Mouse (Mus musculus) layer of hippocampus, adult 2 months (tissue): ENCODE data around the gene Vsx1. TPM values are rescaled to one million over a fixed set of nuclear protein-coding genes. Genes with fewer than 3 reads are reported as not detected.

Experiments used
- DNase-seq, 2 experiments: peaks; one replicate each; pipeline ENCODE4 v3.0.0; 2022; ENCODE audit warnings: low spot score in 2 of 2
- H3K27ac ChIP-seq: fragments of 200-600 bp; 2 replicates; pipeline ENCODE4 v1.8.1; 2022
- H3K4me3 ChIP-seq: fragments of 200-600 bp; 2 replicates; pipeline ENCODE4 v1.8.1; 2022; ENCODE audit warnings: mild to moderate bottlenecking
- CTCF ChIP-seq: fragments of 200-600 bp; conservative IDR thresholded peaks from 2 replicates; pipeline ENCODE4 v1.8.1; 2022; ENCODE audit warnings: antibody characterized with exemption, mild to moderate bottlenecking, moderate library complexity
- long read RNA-seq, 2 experiments: library from polyadenylated mRNA; stranded (forward); transcript quantifications; one replicate each; pipeline ENCODE4 v2.0.0; 2021; ENCODE audit warnings: borderline mapping rate in 2 of 2
- total RNA-seq, 2 experiments: library from RNA; stranded (reverse); gene quantifications; 2 replicates each; pipeline ENCODE4 v1.2.3; 2021

Vsx1 gene
- under 1 TPM in 1 of 2 experiments, not detected in 1; 0.12 TPM for total RNA-seq
- long read RNA-seq, experiment 1, result 0 reads
- long read RNA-seq, experiment 2, result 0 reads

DNA sequence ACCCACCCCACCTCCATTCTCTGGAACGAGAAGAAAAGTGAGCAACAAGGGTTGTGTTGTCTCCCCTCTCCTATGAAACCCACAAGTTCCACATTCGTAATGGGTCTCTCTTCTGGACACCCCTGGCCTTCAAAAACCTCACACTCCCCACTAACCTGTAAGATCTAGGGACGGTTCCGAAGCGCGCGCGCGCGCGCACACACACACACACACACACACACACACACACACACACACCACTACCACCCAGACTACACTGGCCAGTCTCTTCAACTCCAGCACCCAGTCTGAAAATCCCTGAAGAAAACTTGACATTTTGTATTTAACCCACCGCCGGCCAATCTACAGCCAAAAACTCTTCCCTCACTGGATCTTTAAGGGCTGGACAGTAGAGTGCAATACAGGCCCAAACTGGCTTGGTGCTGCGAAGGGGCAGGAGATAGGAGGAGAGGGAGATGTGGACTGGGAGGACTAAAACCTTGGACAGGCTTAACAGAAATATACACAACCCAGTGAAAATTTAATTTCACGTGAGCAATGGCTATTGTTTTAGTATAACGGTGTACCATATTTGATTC lies at the start of gene Vsx1:
TSS of gene Vsx1 (minus strand) at position 138 of the 578 bp plus-strand sequence.
- Histone ChIP-seq H3K27ac (no peak within 1 kb of the TSS), H3K4me3 (peak within 1 kb of the TSS; percentile 38)
- TF ChIP-seq CTCF, result no peak
- no peak for DNase-seq

DNA sequence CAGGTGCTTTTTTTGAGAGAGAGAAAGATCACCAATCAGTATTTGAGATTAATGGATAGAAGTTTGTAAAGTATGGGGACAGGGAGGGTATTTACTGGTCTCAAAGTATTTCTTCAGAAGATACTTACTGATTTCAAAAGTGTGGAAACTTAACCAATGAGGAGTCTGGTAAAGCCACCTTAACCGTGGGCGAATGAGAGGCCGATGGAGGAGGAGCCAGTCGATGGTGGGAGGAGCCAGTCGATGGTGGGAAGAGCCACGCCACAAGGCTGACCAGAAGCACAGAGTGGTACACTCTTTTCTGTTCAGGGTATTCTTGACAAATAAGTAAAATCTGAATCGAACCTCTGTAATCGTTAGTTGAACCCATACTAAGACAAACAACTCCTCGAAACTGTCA lies 48.7 kb upstream of the Vsx1 start:
- TF ChIP-seq CTCF, result no peak
- no peak overlapping the region for H3K27ac ChIP-seq
- no peak for DNase-seq
- H3K4me3 ChIP-seq, result no peak overlapping the region

DNA sequence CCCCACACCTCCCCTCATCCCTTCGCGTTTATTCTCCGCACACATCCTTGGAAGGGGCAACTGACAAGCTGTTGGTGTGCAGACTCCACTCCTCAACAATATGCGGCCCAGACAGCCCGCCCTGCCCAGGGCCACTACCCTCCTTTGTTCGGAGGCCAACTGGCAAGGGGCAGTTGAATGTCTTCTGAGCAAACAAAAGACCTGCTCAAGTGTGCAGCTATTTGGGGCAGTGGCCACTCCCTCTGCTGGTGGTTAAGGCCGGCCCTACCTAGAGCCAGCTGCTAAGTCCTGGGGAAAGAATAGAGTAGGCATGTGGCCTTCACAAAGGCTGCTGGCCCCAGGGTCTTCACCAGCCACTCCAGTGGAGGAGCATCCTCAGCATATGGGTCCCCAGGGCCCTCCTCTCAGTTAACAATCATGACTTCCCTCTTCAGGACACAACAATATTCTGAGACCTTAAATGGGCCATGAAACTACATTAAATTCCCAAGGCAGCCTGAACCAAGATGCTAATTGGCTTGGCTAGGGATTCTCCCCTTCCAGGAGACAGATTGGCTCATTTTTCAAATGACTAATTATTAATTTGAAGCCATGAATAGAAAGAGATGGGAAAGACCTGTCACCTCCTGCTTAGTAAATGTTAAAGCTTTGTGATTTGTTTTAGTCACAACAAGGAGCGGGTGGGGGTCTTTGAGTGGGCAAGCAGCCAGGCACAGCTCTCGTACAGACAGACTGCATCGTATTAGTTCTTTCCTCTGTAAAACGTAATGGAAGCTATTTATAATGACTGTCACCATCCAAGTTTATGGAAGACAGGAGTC lies 46.8 kb upstream of the Vsx1 start:
- TF ChIP-seq CTCF, result peak; percentile 41
- no peak overlapping the region for H3K27ac ChIP-seq
- DNase-seq, result no peak
- H3K4me3 ChIP-seq, result no peak overlapping the region

DNA sequence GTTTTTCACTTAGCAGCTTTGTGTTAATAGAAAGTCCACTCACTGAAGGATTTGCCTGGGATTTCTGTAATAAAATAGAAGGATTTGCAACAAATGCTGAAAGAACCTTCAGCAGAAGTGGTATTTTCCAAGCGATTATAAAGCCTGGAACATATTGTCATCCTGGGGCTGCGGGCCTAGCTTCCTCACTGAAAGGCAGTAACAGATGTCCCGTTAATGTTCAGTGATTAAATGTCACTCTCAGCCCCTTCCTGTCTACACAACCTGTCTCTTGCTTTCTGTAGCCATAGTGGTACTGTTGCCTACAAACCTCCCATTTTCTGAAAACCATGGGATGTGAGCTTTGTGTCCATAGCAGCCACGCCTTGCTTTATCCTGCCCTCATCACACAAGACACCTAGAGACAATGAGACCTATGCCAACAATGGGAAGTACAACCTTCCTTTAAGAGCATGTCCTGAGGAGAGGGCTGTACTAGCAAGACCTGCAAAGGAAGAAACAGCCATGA lies 23.1 kb upstream of the Vsx1 start:
- Histone ChIP-seq H3K4me3 (no peak overlapping the region), H3K27ac (peak overlapping the region; percentile 69)
- TF ChIP-seq CTCF, result no peak
- DNase-seq, result peak; percentile 22 to 32

DNA sequence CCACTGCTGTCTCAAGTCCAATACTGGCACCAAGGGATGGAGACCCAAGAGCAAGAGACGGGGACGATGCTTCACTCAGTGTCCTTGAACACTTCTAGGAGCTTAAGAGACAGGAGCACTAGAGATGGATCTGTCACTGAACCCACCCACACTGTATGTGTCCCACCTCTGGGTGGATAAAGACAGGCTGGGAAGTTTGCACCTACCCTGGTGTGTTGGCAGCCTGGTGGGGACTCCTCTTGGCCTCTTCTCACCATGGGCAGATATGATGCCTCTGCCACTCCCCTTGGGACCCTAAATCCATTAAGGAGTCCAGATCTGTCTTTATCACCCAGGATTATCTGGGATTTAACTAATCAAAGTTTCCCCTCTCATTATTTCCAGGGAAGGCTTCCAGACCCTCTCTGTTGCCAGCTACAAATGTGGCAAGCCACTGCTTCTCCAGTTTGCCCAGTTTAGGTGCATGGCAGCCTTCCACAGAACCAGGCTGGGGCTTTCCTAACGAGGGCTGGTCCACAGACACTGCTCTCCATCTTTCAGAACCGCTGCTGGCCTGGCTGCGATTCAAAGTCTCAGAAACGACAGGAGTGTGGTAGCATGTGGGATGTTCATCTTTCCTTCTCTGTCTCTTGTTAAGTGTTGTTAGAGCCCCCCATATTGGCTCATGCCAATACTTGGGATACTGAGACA lies 2.5 kb upstream of the Vsx1 start:
- DNase-seq, result no peak
- Histone ChIP-seq H3K27ac (no peak overlapping the region), H3K4me3 (no peak overlapping the region)
- TF ChIP-seq CTCF, result no peak

DNA sequence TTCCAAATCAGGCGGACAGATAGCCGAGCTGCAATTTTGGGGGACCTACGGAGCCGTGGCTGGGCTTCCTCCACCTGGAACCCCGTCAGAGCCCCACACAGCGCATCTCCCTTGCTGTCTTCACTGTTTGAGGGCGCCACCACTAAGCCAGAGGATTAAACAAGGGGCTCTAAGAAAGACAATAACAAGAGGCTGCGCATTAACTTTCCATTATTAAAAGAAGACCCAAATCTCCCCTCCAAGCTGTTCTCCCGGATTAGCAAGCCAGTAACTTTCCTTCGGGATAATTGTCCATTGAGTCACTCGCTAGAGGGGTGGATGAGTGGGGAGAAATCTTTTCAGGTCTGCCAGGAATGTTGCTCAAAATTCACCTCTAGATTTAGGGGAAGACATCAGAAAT lies 1.1 kb upstream of the Vsx1 start:
- DNase-seq, result no peak
- Histone ChIP-seq H3K27ac (no peak overlapping the region), H3K4me3 (no peak overlapping the region)
- no peak for TF ChIP-seq CTCF

DNA sequence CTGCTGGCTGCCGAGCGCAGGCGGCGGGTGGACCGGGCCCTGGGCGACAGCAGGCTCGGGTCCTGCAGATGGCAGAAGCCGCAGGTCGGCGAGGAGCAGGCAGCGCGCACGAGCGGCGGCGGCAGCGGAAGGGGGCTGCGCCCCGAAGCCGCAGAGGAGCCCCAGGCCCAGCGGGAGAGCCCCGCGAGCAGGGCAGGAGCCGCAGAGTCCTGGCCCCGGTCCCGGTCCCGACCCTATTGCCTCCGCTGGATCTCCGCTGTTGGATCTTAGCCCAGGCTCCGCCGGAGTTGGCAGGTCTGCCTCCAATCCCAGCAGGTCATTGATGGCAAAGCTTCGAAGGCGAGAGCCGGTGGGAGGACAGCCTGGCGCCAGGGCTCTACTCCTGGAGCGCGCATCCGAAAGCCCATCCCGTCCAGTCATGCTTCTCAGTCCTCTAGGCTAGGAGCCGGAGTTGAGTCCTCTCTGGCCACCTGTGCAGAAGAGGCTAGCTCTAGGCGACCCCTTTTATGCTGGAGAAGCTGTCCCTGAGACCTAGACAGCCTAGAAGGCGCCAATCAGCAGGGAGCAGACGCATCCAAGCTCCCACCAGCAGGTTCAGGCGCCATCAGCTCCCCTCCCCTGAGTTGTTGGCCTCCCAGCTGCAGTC lies 496 bp downstream of the Vsx1 start:
- Histone ChIP-seq H3K4me3 (peak overlapping the region; percentile 38), H3K27ac (no peak overlapping the region)
- no peak for TF ChIP-seq CTCF
- DNase-seq, result peak; percentile 37 to 57

DNA sequence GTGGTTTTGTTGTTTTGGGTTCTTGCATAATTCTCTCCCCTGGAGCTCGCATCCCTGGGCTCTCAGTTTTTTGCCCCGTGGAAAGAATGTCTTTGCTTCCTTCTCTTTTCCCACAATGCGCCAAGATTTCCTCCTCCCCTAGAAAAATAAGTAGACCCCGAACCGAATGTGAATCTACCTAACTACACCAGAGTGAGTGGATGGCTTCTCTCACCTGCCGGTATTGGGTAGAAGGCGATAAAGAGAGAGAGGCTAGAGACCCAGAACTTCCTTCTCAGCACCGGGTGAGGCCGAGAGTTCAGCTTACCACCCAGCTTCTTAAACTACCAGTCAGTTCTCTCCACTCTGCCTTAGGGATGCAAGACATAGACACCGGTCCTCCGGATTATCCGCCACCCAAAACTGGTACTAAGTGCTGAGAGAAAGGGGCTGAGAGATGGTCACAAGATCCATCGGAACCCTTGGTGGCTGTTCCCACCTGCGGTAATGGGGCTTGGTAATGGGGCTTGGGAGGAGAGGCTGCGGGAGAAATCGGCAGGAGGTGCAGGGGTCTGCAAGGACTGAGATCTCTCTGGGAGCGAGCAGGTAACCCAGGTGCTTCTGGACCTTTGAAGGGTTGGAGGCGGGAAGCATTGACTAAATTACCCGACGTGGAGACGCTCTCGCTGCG lies 1.2 kb downstream of the Vsx1 start:
- Histone ChIP-seq H3K27ac (no peak overlapping the region), H3K4me3 (peak overlapping the region; percentile 38)
- no peak for DNase-seq
- TF ChIP-seq CTCF, result no peak

DNA sequence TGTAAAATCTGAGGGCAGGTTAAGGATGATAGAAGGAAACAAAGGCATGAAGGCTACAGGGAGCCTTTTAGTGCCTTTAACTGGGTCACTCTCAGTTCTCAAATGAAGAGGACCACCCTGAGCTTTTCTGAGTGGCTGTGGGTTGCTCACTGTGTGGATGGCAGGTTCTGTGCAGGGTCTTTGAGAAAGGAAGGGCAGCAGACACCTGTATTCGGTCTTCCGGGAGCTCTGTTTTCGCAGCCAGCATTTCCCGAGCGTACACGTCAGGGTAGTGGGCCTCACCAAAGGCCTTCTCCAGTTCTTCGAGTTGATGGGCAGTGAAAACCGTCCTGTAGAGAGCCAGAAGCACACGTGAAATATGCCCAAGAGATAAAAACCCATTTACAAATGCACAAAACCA lies 3.8 kb downstream of the Vsx1 start:
- DNase-seq, result no peak
- Histone ChIP-seq H3K27ac (no peak overlapping the region), H3K4me3 (no peak overlapping the region)
- no peak for TF ChIP-seq CTCF

DNA sequence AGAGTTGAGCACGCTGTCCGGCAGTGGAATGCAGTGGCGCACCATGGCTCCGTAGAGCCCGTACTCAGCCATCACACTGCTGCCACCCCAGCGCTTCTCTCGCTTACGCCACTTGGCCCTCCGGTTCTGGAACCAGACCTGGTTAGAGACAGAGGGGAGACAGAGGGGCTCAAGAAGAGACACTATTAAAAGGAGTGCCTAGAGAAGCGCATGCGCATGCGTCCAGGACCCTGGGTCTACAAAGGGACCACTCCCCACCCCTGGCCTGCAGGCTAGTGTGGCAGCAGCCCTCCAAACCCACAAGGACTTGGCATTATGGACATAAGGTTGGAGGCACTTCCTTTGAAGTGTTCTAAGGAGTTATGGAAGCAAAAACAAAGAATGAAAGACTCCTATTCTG lies 4.7 kb downstream of the Vsx1 start:
- no peak for DNase-seq
- no peak overlapping the region for H3K4me3 ChIP-seq
- TF ChIP-seq CTCF, result no peak
- no peak overlapping the region for H3K27ac ChIP-seq

DNA sequence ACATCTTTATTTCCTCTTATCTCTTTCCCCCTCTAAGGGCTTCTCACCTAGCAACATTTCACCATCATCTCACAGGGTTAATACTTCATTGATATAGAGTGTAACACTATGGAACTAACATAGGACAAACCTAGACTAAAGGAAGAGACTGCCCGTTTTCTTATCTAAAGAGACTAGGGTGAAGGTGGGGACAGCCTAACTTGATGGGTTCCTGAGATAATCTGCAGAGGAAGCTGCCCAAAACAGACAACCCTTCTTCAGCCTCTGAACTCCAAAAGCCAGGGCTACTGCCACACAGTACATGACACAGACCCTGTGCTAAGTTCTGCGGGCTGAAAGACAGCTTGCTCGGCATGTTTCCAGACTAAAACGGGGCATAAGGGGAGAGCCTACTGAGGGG lies 7.6 kb downstream of the Vsx1 start:
- no peak for DNase-seq
- Histone ChIP-seq H3K4me3 (no peak overlapping the region), H3K27ac (no peak overlapping the region)
- TF ChIP-seq CTCF, result no peak

DNA sequence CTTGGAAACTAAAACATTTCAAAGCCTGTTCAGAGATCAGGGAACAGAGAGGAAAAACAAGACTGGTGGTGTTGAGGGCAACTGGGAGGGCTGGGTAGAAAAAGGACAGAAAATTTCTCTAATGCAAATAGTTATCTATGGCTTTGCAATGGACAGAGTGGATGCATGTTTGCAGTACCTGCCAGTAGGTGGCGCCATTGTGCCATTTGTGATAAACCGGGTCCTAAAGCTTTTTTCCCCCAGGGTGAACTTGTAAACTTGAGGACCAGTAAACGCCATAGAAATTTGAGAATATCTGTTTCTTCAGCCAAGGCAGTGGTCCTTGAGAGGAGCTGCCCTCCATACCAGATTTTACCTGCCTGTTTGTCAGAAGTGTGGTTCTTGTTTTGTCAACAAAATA lies 10.8 kb downstream of the Vsx1 start:
- TF ChIP-seq CTCF, result peak; percentile 98
- DNase-seq, result peak; percentile 37 to 83
- Histone ChIP-seq H3K4me3 (no peak overlapping the region), H3K27ac (no peak overlapping the region)
